Mouse (Mus musculus) liver, adult (tissue): ENCODE measurements around the gene Clgn.

ENCODE experiments used
- GATA4 ChIP-seq: IDR thresholded peaks from 2 replicates; pipeline ENCODE4 v1.6.1; 2014; ENCODE audit warnings: mild to moderate bottlenecking, low read length; ENCODE audit not compliant: insufficient replicate concordance

Clgn gene

DNA sequence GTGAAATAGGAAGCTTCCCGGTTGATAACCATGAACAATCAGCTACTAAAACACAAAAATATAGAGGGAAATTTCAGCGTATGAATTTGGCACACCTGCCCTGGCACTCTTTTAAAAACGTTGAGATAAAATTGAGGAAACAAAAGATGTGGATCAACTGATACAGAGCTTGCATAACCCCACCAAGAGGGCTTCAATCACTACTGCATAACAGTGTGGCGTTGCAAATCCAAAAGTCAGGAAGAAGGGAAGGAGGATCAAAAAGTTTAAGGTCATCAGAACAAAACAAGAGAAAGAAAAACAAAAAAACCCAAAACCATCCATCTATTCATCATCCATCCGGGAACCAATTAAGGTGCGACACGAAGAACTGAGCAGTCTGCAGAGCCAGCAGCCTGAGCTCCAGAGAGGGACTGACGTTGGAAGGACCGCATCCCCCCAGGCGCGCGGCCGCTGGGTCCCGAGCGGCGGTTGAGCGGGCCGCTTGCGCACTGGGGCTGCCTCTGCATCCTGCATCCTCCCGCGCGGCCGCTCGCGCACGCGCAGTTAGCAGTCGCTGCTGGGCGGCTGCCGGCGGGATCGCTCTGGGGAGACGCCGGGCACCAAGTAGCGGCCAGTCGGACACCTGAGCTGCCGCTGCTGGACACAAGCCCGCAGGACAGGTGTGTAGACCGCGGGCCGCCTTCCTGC lies at the start of gene Clgn:
Clgn (plus strand) TSS at position 552 of the 690 bp plus-strand sequence.
- TF ChIP-seq GATA4: no peak

GRCm38 (mm10) chr8:83342076-83342475 lies 47.6 kb upstream of the Clgn start:
- TF ChIP-seq GATA4: no peak

DNA sequence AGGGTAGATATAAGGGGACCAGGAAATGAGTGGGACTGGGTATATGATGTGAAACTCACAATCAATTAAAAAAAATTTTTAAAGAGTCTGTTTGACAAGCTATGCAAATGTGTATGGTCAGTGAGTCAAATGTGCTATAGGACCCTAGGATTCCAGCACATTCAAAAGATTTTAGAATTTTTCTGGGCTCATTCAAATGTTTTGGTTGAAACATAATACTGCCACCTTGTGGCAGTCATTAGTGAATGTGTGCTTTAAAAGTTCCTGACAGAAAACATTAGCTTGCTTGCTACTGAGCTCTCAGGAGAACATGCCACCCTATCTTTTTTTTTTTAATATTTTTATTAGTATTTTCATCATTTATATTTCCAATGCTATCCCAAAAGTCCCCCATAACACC lies 47.0 kb upstream of the Clgn start:
- no peak for TF ChIP-seq GATA4

DNA sequence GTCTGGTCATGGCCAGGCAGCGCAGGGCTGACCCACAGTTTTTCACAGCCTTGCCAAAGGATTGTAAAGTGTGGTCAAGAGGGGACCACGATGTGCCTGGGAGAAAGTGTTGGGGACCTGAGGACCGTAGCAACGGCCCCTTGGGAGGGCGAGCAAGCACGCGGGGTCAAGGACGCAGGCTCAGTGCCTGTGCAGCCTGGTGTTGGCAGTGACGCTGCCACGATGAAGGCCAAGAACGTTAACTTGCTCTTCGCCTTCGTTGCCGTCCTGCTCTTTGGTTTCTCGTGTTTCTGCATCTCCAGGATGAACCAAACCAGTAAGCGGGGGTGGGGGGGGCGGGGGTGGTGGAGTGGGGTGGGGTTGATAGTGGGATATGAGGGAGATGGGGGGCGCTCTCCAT lies 41.4 kb upstream of the Clgn start, which contains the start of gene Mgat4d:
Mgat4d (plus strand) TSS at position 209 of the 400 bp plus-strand sequence.
- TF ChIP-seq GATA4: no peak

GRCm38 (mm10) chr8:83351315-83351714 lies 38.4 kb upstream of the Clgn start:
- TF ChIP-seq GATA4: no peak

DNA sequence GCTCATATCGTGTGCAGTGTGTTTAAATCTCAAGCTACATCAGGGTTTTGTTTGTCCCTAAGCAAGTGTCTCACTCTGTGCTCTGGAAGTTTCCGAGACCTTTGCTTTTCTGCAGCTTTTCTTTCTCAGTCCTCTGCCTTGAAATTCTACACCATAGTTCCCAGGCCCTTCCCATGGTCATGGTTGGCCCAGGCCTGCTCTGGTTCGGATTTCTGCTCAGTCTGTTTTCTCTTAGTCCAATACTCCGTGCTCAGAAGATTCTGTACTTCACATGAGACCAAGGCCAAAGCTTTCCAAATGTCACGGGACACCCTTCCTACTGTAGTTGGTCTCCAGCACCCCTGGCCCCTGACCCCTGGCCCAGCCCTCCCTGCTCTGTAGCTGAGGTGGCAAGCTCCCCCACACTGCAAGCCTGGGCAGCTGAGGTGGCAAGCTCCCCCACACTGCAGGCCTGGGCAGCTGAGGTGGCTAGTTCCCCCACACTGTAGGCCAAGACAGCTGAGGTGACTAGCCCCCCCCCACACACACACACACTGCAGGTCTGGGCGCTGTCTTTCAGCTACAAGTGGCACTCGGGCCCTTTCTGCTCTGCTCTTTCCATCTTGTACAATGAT lies 26.4 kb upstream of the Clgn start:
- no peak for TF ChIP-seq GATA4

- TF ChIP-seq GATA4: no peak
Measured at GRCm38 (mm10) chr8:83377231-83377630, 12.4 kb upstream of the Clgn start.

- no peak for TF ChIP-seq GATA4
Measured at GRCm38 (mm10) chr8:83380141-83380540, 9.5 kb upstream of the Clgn start.

DNA sequence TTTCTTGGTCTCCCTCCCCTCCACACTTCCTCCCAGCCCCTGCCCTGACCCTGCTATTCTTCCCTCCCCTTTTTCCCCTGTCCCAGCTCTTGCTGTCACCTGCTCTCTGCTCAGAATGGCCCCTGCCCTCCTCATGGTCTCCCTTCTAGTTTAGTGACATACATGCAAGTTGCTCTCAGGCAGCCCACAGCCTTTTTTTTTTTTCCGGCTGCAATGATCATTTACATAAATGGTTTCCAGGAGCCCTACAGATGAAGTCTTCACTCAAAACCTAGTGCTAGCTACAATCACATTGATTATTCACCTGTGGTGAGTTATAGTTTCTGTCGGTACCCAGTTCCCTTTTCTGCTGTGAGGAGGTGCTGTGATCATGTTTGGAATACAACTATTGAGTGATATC lies 8.7 kb upstream of the Clgn start:
- no peak for TF ChIP-seq GATA4

- TF ChIP-seq GATA4: no peak
Measured at GRCm38 (mm10) chr8:83382850-83383249, 6.8 kb upstream of the Clgn start.

DNA sequence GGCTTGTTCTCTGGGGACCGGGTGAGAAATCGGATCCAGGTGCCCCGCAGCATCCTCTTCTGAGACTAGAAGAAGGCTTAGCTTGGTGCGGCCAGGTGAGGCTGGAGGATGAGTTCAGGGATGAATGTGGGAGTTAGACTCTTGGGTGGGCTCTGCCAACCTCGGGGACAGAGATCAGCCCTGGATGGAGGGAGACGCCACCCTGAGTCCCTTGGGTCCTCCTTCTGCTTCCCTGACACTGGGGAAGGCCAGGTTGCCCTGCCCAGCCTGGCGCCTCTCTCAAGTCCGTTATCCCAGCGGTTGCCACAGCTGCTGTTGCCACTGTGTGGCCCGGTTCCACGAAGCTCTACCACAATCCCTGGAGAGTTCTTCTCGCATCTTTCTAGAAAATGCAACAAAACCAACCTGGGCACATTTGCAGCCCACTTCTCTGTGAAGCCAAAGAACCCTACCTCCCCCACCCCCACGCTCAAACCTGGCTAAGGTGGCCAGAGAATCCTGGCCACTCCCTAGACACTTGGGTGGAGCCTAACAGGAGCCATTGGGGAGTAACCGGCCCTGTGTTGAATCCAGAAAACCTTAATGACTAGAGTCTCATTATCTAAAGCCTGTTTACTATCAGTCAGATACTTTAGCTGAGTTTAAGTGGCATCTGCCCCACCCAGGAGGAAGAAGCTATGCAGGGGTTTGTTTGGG lies 487 bp downstream of the Clgn start:
- TF ChIP-seq GATA4: no peak

DNA sequence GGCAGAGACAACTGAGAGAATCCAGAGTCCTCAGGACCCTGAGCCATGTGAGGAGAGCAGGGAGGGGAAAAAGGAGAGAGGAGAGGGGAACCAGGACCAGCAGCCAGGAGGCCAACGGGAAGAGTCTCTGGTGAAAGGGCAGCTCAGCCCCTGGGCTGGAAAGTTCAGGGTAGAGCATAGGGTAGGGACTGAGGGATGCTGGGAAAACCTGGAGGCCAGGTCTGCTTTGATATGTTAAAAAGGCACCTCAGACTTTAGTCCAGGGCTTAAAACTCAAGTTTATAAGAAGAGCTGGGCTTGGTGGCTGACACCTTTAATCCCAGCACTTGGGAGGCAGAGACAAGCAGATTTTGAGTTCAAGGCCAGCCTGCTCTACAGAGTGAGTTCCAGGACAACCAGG lies 2.9 kb downstream of the Clgn start:
- TF ChIP-seq GATA4: no peak

GRCm38 (mm10) chr8:83394325-83394724 lies 4.7 kb downstream of the Clgn start:
- no peak for TF ChIP-seq GATA4

DNA sequence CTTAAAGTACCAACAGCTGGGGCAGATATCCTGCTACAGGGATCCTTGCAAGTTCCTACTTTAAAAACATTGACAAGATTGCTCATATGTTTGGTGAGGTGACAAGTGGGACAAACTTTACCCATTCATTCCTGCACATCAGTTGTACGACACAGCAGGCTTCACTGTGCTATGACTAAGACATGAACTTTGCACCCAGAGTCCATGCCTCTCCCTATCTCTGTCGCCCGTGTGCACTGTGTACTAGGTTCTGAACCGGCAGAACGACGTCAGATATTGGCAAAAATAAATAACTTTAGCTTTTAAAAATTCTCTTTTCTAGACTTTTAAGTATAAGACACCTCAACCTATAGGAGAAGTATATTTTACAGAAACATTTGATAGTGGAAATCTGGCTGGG lies 7.0 kb downstream of the Clgn start:
- no peak for TF ChIP-seq GATA4

DNA sequence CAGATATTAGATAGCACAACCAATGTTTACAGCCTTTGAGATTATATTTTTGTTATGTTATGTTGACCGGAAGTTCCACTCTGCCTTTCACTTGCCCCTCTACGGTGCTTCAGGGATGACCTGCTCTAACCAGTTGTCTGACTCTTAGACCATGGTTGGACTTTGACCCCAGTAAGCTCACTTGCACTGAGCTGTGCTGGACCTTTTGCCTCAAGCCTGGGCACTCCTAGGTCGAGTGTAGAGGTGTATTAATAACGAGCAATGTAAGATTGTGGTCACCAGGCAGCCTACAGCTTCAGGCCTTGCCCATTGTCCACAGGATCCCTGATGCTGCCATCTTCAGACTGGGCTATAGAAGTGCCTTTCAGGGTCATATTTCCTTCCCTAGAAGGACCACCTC lies 8.1 kb downstream of the Clgn start:
- TF ChIP-seq GATA4: no peak

DNA sequence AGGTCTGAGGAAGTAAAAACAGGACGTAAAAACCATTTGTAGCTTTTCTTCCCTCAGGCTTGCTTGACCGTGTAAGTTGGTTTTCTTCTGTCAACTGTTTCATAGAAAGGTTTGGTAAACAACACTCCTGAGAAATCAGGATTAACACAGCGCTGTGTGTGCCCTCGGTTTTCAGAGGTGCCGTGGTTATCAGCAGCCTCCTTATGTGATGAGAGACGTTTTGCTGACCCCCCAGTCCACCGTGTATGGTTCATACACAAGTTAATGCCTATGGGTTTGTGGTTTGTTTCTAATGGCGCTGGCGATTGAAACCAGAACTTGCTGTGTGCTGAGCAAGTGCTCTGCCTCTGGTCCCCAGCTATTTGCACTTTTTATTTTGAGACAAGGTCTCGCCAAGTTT lies 15.9 kb downstream of the Clgn start:
- TF ChIP-seq GATA4: no peak
